Mouse (Mus musculus) spleen, adult 2 months (tissue): ENCODE results near the gene Polr1c. TPM values are rescaled to one million over a fixed set of nuclear protein-coding genes. Genes with fewer than 3 reads are reported as not detected.

Experiments used
- DNase-seq, 2 experiments: peaks; one replicate each; pipeline versions ENCODE4 v3.0.0 to v3.0.0-alpha.2; 2012 to 2021; ENCODE audit warnings: low spot score in 2 of 2, low read depth in 1 of 2
- H3K27ac ChIP-seq: fragments of 200-500 bp; 2 replicates; pipeline ENCODE4 v1.5.1; 2012; ENCODE audit warnings: low read length, inconsistent platforms; ENCODE audit not compliant: insufficient read depth
- H3K27me3 ChIP-seq: fragments of 200-500 bp; 2 replicates; pipeline ENCODE4 v1.6.1; 2012; ENCODE audit warnings: mild to moderate bottlenecking, moderate library complexity, low read length, inconsistent platforms; ENCODE audit not compliant: control insufficient read depth, insufficient read depth
- H3K36me3 ChIP-seq: fragments of 200-500 bp; 2 replicates; pipeline ENCODE4 v1.6.1; 2012; ENCODE audit warnings: mild to moderate bottlenecking, low read length, inconsistent platforms; ENCODE audit not compliant: control insufficient read depth, insufficient read depth
- H3K4me1 ChIP-seq: fragments of 200-500 bp; 2 replicates; pipeline ENCODE4 v1.6.1; 2011; ENCODE audit warnings: inconsistent platforms; ENCODE audit not compliant: control insufficient read depth, insufficient read depth, insufficient read length
- H3K4me3 ChIP-seq: fragments of 200-500 bp; 2 replicates; pipeline ENCODE4 v1.5.1; 2011; ENCODE audit warnings: mild to moderate bottlenecking, inconsistent platforms; ENCODE audit not compliant: insufficient read depth, insufficient read length; ENCODE audit errors: extremely low read depth
- CTCF ChIP-seq: fragments of 200-500 bp; IDR thresholded peaks from 2 replicates; pipeline ENCODE4 v1.5.1; 2011; ENCODE audit warnings: mild to moderate bottlenecking, inconsistent platforms; ENCODE audit not compliant: insufficient read depth, insufficient read length, insufficient replicate concordance; ENCODE audit errors: extremely low read depth
- POLR2A ChIP-seq: fragments of 200-500 bp; IDR thresholded peaks from 2 replicates; pipeline ENCODE4 v1.6.1; 2011; ENCODE audit warnings: low read depth, low read length, inconsistent platforms
- WGBS: fragments of 180-500 bp; shearing (Covaris S2); methylation state at CpG from one replicate; pipeline ENCODE4 v1.1.7; 2018; 5-methylcytosine and 5-hydroxymethylcytosine counted together
- polyA plus RNA-seq: library from polyadenylated mRNA; depleted of rRNA; stranded (reverse); fragments of >200 nt; gene quantifications from 2 replicates; pipeline ENCODE4 v1.2.3, GENCODE M21; 2012

The Polr1c gene
- polyA plus RNA-seq, 1 experiment, result 30.0 TPM

DNA sequence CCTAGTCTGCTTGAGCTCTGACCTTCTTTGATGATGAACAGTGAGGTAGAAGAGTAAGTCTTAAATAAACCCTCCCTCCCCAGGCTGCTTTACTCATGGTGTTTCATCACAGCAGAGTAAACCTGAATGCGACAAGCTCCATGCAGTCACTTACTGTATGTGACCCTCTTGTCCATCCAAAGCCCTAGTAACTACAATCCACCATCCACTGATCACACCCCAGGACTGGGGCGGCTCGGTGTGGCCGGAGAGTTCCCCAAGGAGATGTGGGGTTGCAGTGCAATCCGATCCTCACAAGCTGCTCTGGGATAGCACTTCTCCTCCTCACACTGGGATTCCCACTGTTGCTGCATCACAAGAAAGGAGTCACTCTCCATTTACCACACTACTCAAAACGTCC is 26.6 kb upstream of the Polr1c start:
- Histone ChIP-seq H3K4me1 (no peaks in the 10 kb centered on the region), H3K27me3 (no peaks in the 10 kb centered on the region), H3K36me3 (peaks cover 20% of the 10 kb centered on the region), H3K4me3 (no peak overlapping the region), H3K27ac (no peak overlapping the region)
- 95% methylated on average over 6 of the region's 6 CpGs for WGBS
- DNase-seq, result no peak
- TF ChIP-seq POLR2A (no peak), CTCF (no peak)

DNA sequence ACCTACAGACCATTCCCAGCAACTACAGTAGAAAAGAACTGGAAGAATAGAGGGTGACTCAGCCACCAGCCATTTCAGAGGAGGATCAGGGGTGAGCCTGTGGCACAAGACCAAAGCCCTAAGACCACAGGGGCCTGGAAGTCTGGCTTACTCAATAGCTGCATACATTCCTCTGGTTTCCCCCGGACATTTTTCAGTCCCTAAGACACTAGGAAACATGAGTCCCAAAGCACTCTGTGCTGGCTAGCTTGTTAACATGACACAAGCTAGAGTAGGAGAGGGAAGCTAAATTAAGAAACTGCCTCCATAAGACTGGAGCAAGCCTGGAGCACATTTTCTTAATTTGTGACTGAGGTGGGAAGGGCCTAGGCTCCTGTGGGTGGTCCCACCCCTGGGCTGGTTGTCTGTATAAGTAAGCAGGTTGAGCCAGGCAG is 26.0 kb upstream of the Polr1c start:
- H3K36me3 ChIP-seq, result peaks cover 17% of the 10 kb centered on the region
- no peaks in the 10 kb centered on the region for H3K27me3 ChIP-seq
- no peak for DNase-seq
- TF ChIP-seq CTCF (no peak), POLR2A (no peak)
- no peaks in the 10 kb centered on the region for H3K4me1 ChIP-seq
- 89% methylated on average over 1 of the region's 1 CpGs for WGBS
- H3K4me3 ChIP-seq, result no peak overlapping the region
- no peak overlapping the region for H3K27ac ChIP-seq

DNA sequence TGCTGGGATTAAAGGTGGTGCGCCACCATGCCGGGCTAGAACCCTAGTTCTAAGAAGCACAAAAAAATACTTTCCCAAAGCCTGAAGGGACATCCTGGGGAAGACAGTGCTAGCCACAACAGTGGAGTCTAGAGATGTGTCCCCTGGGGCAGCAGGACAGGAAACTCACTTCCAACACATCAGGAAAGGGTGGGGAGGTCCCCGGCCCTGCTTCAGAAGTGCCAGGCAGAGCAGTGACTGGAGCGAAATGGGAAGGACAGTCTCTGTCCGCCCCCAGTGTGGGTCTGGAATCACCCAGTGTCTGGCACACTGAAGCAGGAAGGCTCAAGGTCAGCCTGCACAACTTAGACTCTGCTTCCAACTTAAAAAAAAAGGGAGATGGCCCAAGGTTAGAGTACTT is 24.8 kb upstream of the Polr1c start:
- no peak for TF ChIP-seq POLR2A
- TF ChIP-seq CTCF, result no peak
- WGBS, result 85% methylated on average over 5 of the region's 5 CpGs
- no peak overlapping the region for H3K4me3 ChIP-seq
- DNase-seq, result no peak
- no peaks in the 10 kb centered on the region for H3K4me1 ChIP-seq
- peaks cover 15% of the 10 kb centered on the region for H3K36me3 ChIP-seq
- H3K27me3 ChIP-seq, result no peaks in the 10 kb centered on the region
- no peak overlapping the region for H3K27ac ChIP-seq

DNA sequence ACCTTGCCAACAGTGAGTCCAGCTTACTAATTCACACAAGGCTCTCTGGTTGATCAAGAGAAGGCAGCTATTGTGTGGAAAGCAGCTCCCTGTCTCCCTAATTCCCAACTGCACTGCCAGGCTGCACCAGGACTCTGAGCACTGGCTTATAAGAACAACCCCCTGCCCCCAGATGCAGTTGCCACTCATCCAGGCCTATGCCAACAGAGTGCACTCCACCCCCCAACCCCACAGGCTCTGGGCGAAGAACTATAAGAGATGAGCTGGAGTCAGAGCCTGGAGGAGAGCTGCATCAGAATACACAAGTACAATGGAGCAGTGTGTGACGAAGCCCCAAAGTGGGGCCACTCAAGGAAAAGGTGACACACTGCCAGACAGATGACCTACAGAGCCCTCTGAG is 24.2 kb upstream of the Polr1c start:
- WGBS, result 91% methylated on average over 2 of the region's 2 CpGs
- TF ChIP-seq POLR2A (no peak), CTCF (no peak)
- no peak overlapping the region for H3K27ac ChIP-seq
- no peaks in the 10 kb centered on the region for H3K4me1 ChIP-seq
- peaks cover 11% of the 10 kb centered on the region for H3K36me3 ChIP-seq
- H3K4me3 ChIP-seq, result no peak overlapping the region
- H3K27me3 ChIP-seq, result no peaks in the 10 kb centered on the region
- DNase-seq, result no peak

DNA sequence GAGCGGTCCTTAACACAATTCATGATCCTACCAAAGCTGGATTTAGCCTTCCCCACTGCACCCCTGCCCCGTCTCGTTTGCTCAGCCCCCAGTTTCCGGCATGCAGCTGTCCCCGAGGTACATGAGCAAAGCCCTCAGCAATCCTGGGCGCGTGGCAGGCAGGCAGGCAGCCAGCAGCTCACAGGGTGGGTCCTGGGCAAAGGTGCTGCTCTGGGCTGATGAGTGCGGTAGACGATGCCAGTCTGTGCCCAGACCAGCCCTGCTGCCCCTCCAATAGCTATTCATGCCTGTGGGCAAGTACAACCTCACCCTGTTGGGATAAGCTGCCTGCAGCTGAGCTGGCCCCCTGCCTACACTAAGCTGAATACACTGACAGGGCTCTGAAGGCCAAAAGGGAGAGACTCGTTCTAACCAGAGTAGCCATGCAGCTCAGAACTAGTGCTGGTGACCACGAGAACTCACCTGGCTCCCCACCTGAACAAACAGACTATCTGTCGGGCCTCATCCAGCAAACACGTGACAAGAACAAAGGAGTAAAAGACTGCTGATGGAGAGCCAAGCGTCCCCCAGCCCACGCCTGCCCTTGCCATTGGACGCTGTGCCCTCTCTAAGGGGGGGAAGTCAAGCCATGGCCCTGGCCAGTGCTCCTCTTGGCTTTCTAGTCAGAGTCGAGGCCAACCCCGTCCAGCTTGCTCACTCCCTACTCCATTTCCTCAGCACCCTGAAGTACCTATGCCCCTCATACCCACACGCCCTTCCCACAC is 22.1 kb upstream of the Polr1c start:
- Histone ChIP-seq H3K27me3 (no peaks in the 10 kb centered on the region), H3K4me3 (no peak overlapping the region), H3K4me1 (no peaks in the 10 kb centered on the region), H3K36me3 (peaks cover 9% of the 10 kb centered on the region), H3K27ac (no peak overlapping the region)
- WGBS, result 96% methylated on average over 19 of the region's 19 CpGs
- TF ChIP-seq POLR2A (no peak), CTCF (no peak)
- DNase-seq, result no peak

DNA sequence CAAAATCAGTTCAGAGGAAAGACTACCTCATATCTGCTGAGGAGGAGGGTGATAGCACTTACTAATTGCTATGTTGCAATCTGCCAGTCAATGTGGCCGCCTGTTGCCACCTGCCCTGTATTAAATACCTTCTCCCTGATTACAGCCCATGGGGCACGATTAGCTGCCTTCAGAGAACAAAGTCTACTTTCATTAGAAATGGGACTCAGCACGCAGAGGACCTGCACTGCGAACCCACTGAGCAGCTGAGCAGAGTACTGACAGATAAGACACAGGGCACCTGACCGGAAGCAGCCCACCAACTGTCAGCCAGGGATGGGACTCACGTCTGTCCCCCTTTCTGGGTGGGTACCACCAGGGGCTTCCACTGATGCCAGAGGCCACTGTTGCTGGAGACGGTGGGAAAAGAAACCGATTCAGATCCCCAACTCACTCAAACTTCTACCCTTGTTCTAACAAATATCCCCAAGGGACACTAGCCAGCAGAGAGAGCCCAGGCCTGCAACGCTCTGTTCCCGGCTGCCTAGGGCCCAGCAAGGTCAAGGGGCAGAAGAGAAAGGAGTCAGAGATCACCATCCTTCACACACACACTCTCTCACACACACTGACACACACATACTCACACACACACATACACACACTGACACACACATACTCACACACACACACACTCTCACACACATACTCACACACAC is 20.3 kb upstream of the Polr1c start:
- Histone ChIP-seq H3K4me1 (no peaks in the 10 kb centered on the region), H3K27me3 (no peaks in the 10 kb centered on the region), H3K36me3 (peaks cover 14% of the 10 kb centered on the region), H3K27ac (no peak overlapping the region), H3K4me3 (no peak overlapping the region)
- WGBS, result 95% methylated on average over 10 of the region's 10 CpGs
- TF ChIP-seq POLR2A, result no peak
- TF ChIP-seq CTCF, result no peak
- no peak for DNase-seq

DNA sequence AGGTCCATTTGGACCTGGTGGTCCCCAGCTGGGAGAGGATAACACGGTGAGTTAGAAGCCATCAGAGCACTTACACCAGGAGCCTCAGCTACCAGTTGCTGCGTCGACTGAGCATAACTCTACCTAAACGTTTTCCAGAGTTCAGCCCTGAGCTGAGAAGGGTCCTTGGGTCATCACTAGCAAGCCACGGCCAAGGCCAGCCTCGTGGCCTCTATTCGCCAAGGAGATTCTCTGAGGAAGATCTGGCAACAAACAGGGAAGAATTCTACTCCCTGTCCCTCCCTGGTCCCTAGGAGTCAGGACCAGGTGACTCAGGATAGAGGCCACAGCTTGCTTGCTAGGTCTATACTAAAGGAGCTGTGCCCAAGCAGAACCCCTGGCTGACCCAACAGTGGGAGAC is 19.7 kb upstream of the Polr1c start:
- H3K36me3 ChIP-seq, result peaks cover 17% of the 10 kb centered on the region
- DNase-seq, result no peak
- no peak overlapping the region for H3K4me3 ChIP-seq
- no peak overlapping the region for H3K27ac ChIP-seq
- TF ChIP-seq CTCF (no peak), POLR2A (no peak)
- WGBS, result 90% methylated on average over 7 of the region's 7 CpGs
- H3K4me1 ChIP-seq, result no peaks in the 10 kb centered on the region
- H3K27me3 ChIP-seq, result no peaks in the 10 kb centered on the region
